Mouse (Mus musculus): ENCODE data around the gene Ptpn13. TPM values are rescaled to one million over a fixed set of nuclear protein-coding genes. Genes with fewer than 3 reads are reported as not detected.
A peak's percentile ranks its signal among the peaks of the same experiment; 100 is the strongest.

Gene Ptpn13
- polyA plus RNA-seq, 1 experiment from 2014 or later, result 20.1 TPM

DNA sequence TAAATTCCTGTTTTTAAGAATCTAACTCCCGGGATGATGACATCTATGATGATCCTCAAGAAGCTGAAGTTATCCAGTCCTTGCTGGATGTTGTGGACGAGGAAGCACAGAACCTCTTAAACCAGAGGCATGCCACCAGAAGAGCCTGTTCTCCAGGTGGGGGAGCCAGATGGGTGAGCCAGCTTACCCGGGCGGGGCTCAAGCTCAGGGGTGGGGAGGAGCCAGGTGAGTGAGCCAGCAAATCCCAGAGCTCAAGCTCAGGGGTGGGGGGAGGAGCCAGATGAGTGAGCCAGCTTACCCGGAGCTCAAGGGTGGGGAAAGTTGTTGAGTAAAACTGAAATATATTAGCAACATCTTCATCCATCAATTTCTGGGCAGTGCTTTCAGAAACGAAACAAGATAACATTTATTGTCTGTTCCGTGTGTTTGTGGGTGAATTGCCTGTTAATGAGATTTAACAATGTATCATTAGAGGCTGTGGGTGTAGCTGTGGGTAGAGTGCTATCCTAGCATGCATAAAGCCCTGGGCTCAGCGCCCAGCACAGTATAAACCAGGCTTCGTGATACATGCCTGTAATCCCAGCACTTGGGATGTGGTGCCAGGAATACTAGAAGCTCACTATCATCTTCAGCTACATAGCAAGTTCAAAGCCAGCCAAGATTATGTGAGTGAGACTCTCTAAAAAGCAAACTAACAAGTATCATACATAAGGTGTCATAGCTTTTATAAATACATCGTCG, 154.9 kb downstream of the Ptpn13 start:
- 0 out of 2 replicates have a peak, but pooled peaks cover 4% of the 10 kb centered on the region for H3K36me3 ChIP-seq

DNA sequence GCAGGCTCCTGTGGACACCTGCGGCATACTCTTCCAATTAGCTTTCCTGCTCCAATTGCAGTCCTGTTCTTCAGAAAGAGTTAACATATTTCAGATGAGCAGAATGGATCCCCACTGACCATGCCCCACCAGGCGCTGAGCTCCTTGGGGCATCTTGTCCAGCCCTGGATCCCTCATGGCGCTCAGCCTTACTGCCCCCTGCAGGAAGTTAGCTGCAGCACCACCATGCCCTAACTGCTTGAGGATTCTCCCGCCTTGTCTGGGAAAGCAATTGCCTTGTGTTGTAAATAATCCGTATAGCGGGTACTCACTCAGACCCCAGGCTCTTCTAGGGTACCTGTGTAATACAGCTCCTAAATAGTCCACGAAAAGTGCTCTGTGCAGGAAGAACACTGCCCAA, 162.2 kb downstream of the Ptpn13 start:
- no peaks in the 10 kb centered on the region for H3K4me1 ChIP-seq
- no peak for ATAC-seq (ENCODE audit: insufficient number of reproducible peaks, low FRiP score, low TSS enrichment, low read depth)
- WGBS, result 77% methylated on average over 7 of the region's 7 CpGs
- peaks cover 8% of the 10 kb centered on the region; the same call in 1 of the 2 replicates for H3K36me3 ChIP-seq
- no peaks in the 10 kb centered on the region for H3K27me3 ChIP-seq
- H3K9ac ChIP-seq, result no peak overlapping the region
- no peak overlapping the region for H3K4me2 ChIP-seq
- H3K4me3 ChIP-seq, result no peak overlapping the region
- no peaks in the 10 kb centered on the region for H3K9me3 ChIP-seq
- no peak overlapping the region for H3K27ac ChIP-seq

More for the DNA sequence above, 154.9 kb downstream of the Ptpn13 start:
- no peak for ATAC-seq (ENCODE audit: insufficient number of reproducible peaks, low FRiP score, low TSS enrichment, low read depth)
- Histone ChIP-seq H3K9me3 (no peaks in the 10 kb centered on the region), H3K4me3 (no peak overlapping the region), H3K4me2 (no peak overlapping the region), H3K27ac (no peak overlapping the region), H3K27me3 (no peaks in the 10 kb centered on the region), H3K4me1 (peaks cover 8% of the 10 kb centered on the region; the same call in 1 of the 2 replicates), H3K9ac (no peak overlapping the region)
- WGBS, result 55% methylated on average over 11 of the region's 11 CpGs

DNA sequence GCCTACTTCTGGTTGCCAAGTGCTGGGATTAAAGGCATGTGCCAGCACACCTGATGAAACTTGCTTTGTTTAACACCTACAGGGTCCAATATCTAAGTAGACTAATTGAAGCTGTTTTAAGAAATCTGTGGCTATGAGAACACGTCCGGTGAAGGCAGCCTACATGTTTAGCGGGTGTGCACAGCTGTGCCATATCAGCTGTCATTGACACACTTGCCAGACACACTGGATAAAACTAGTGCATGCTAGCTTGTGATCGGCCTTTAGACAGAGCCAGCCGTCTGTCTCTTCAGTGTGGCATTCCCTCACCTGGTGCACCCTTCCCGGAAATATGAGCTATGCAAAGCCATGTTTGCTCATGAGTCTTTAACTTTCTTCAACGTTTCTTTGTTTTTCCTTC, 166.9 kb downstream of the Ptpn13 start:
- peaks cover 11% of the 10 kb centered on the region for H3K4me1 ChIP-seq
- no peak overlapping the region for H3K27ac ChIP-seq
- no peak for ATAC-seq (ENCODE audit: insufficient number of reproducible peaks, low FRiP score, low TSS enrichment, low read depth)
- H3K36me3 ChIP-seq, result peaks cover 8% of the 10 kb centered on the region; the same call in 1 of the 2 replicates
- H3K9me3 ChIP-seq, result no peaks in the 10 kb centered on the region
- no peak overlapping the region for H3K4me3 ChIP-seq
- H3K27me3 ChIP-seq, result no peaks in the 10 kb centered on the region
- H3K9ac ChIP-seq, result no peak overlapping the region
- no peak overlapping the region for H3K4me2 ChIP-seq
- WGBS, result 75% methylated on average over 7 of the region's 7 CpGs

DNA sequence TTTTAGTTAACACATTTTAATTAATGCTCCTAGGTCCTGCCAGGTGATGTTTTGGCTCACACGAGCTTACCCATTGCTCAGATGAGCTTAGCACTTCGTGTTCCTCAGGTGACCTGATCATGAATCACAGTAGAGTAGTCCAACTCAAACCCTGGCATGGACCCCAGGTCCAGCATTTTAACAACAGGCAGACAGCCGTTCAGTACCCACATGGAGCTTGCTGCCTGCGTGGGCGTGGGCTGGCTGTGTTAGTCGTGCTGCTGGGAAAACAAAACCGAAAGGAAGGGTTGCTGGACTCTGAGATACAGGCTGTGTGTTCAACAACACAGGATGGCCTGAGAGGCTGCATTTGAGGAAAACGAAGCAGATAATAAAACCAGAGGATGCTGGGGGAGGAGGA, 167.7 kb downstream of the Ptpn13 start:
- no peak for ATAC-seq (ENCODE audit: insufficient number of reproducible peaks, low FRiP score, low TSS enrichment, low read depth)
- 77% methylated on average over 8 of the region's 8 CpGs for WGBS
- no peak overlapping the region for H3K4me2 ChIP-seq
- H3K4me3 ChIP-seq, result no peak overlapping the region
- peaks cover 8% of the 10 kb centered on the region; the same call in 1 of the 2 replicates for H3K36me3 ChIP-seq
- no peak overlapping the region for H3K27ac ChIP-seq
- no peaks in the 10 kb centered on the region for H3K9me3 ChIP-seq
- no peak overlapping the region for H3K9ac ChIP-seq
- H3K4me1 ChIP-seq, result peaks cover 11% of the 10 kb centered on the region
- H3K27me3 ChIP-seq, result no peaks in the 10 kb centered on the region

DNA sequence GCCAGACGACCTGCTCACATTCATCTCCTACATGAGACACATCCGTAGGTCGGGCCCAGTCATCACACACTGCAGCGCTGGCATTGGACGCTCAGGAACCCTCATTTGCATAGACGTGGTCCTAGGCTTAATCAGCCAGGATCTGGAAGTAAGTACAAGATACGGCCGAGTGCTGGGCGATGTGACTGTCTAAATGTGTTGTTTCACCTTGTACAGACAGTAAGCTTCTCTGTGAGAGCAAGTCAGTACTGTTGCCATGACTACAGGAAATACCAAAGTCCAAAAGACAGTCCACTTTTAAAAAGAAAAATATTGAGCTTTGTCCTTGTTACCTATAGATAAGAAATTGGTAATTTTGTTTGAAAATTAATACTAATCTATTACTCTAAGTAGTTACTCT, 168.6 kb downstream of the Ptpn13 start:
- no peak for ATAC-seq (ENCODE audit: insufficient number of reproducible peaks, low FRiP score, low TSS enrichment, low read depth)
- H3K36me3 ChIP-seq, result peaks cover 8% of the 10 kb centered on the region; the same call in 1 of the 2 replicates
- no peaks in the 10 kb centered on the region for H3K9me3 ChIP-seq
- peaks cover 15% of the 10 kb centered on the region for H3K4me1 ChIP-seq
- no peak overlapping the region for H3K9ac ChIP-seq
- H3K4me2 ChIP-seq, result no peak overlapping the region
- no peak overlapping the region for H3K27ac ChIP-seq
- 89% methylated on average over 9 of the region's 9 CpGs for WGBS
- H3K27me3 ChIP-seq, result no peaks in the 10 kb centered on the region
- H3K4me3 ChIP-seq, result no peak overlapping the region

DNA sequence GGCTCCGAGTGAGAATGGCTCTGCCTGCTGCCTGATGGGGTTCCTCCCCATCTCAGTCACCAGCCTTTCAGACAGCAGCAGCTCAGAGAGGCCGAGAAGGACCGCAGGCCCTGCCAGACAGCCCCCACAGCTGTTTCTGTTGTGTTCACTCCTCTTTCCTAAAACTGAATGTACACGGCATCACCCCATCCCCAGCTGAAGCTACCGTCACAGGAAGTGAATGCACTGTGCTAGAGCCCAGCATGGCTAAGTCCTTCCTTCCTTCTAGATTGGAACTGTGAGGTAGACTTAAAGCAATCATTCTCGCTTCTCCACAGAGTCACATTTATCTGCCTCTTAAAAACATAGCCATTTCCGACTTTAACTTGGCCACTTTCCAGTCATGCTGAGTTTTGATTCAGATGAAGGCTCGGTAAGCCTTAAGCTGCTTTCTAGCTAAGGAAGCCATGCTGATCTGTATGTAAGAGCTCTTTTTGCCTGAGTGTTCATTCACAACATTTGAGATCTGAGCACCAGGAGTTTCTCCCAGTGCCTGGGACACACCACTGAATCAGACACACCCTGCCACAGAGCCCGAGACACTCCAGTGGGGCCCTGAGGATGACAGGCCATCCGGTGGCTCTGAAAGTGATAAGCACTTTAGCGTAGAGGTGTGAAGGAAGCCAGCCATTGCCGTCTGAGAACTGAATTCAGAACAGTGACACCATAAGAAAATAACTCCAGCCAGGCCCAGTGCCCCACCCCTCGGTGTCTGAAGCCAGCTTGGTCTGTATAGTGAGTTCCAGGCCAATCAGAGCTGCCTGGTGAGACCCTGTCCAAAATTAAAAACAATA, 170.6 kb downstream of the Ptpn13 start:
- 35% methylated on average over 13 of the region's 13 CpGs for WGBS
- Histone ChIP-seq H3K27ac (peak overlapping the region; percentile 59), H3K36me3 (peaks cover 8% of the 10 kb centered on the region; the same call in 1 of the 2 replicates), H3K9me3 (no peaks in the 10 kb centered on the region), H3K4me1 (peaks cover 27% of the 10 kb centered on the region), H3K4me3 (no peak overlapping the region), H3K27me3 (no peaks in the 10 kb centered on the region), H3K4me2 (no peak overlapping the region), H3K9ac (no peak overlapping the region)
- no peak for ATAC-seq (ENCODE audit: insufficient number of reproducible peaks, low FRiP score, low TSS enrichment, low read depth)

DNA sequence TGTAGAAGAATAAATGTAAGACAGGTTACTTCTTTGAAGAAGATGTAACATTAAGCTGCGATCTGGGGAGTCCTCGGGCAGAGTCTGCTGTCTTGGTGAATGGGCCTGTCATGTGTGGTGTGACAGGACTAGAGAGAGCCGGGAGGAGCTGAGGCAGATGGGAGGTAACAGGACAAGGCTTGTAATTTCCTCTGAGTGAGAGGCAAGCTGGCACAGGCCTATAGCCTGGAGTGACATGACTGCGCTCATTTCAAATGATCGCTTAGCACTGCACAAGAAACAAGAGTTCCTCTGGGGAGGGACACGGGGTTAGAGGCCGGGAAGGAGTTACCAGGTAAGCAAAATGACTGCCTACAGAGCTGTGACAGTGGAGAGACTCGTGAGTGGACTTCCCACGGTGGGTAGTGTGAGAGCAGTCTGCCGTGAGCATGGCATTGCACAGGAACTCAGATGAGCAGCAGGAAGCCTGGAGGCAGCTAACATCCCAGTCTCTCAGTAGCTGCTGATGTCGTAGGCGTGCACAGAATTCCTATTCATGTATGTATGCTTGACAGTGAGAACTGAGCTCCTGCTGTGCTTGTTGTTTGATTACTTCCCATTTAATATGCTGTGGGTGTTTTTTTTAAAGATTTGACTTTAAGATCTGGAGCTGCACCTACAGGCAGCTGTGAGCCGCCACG, 171.6 kb downstream of the Ptpn13 start:
- Histone ChIP-seq H3K36me3 (no peaks in the 10 kb centered on the region), H3K4me2 (no peak overlapping the region), H3K9me3 (no peaks in the 10 kb centered on the region), H3K4me3 (no peak overlapping the region), H3K9ac (no peak overlapping the region), H3K27me3 (no peaks in the 10 kb centered on the region), H3K4me1 (peaks cover 27% of the 10 kb centered on the region), H3K27ac (peak overlapping the region; percentile 61; the same call in 1 of the 2 replicates)
- WGBS, result 55% methylated on average over 14 of the region's 14 CpGs
- ATAC-seq (ENCODE audit: insufficient number of reproducible peaks, low FRiP score, low TSS enrichment, low read depth), result peak; percentile 67; the same call in 1 of the 2 replicates

DNA sequence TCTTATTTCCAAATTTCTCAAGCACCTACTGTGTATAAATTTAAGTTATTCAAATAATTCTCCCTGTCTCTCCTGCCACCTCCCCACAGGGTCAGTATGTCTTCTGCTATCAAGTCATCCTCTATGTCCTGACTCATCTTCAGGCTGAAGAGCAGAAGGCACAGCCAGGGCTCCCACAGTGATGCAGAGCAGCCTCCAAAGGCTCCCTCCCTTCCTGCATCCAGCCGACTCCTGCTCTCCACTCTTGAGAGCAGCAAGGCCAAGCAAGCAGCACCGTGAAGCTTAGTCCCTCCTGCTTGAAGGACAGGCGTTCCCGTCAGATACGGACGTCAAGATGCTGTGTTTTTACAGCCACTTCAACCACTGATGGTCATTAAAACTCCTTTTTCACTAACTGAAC, 172.6 kb downstream of the Ptpn13 start:
- H3K27ac ChIP-seq, result no peak overlapping the region
- H3K9ac ChIP-seq, result no peak overlapping the region
- peaks cover 27% of the 10 kb centered on the region for H3K4me1 ChIP-seq
- no peaks in the 10 kb centered on the region for H3K27me3 ChIP-seq
- H3K9me3 ChIP-seq, result no peaks in the 10 kb centered on the region
- no peak overlapping the region for H3K4me3 ChIP-seq
- no peaks in the 10 kb centered on the region for H3K36me3 ChIP-seq
- H3K4me2 ChIP-seq, result no peak overlapping the region
- no peak for ATAC-seq (ENCODE audit: insufficient number of reproducible peaks, low FRiP score, low TSS enrichment, low read depth)
- WGBS, result 56% methylated on average over 6 of the region's 6 CpGs

DNA sequence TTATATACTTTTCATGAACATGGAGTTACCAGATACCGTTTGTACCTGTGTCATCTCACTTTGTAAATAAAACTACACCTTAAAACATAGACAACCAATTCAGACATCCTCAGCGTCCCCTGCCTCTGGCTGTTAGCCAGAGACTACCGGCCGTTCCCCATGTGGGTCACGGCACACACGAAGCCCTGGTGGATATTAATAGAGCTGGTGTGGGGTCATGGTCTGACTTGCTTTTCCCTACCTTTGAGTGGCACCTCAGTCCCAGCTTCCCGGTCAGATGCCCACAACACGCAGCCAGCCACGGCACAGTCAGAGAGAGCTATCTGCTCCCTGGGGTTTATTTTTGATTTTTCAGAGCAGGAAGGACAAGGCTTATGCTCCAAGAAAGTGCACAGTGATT, 173.3 kb downstream of the Ptpn13 start:
- 64% methylated on average over 9 of the region's 9 CpGs for WGBS
- H3K4me2 ChIP-seq, result no peak overlapping the region
- H3K27ac ChIP-seq, result peak overlapping the region; percentile 29; the same call in 1 of the 2 replicates
- H3K4me3 ChIP-seq, result no peak overlapping the region
- H3K9ac ChIP-seq, result no peak overlapping the region
- H3K9me3 ChIP-seq, result no peaks in the 10 kb centered on the region
- peaks cover 27% of the 10 kb centered on the region for H3K4me1 ChIP-seq
- ATAC-seq (ENCODE audit: insufficient number of reproducible peaks, low FRiP score, low TSS enrichment, low read depth), result no peak
- no peaks in the 10 kb centered on the region for H3K36me3 ChIP-seq
- no peaks in the 10 kb centered on the region for H3K27me3 ChIP-seq

DNA sequence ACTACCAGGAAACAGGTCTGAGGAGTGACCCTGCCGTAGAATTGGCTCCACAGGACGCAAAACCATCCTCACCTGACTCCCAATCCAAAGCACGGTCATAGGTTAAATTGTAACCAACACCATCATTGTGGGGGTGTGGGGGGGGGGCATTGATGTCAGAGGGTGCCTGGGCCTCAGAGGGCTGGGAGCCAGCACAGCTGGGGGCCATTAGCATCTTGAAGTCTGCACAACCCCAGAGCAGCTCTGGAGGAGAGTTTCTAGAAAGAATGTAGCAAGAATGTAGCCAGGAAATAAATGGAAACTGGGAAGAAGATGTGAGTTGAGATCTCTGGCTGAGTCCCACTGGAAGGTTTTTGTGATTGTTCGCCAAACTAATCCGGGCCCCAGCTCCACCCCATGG, 173.9 kb downstream of the Ptpn13 start:
- Histone ChIP-seq H3K9me3 (no peaks in the 10 kb centered on the region), H3K9ac (no peak overlapping the region), H3K27ac (peak overlapping the region; percentile 39), H3K4me2 (no peak overlapping the region), H3K4me3 (no peak overlapping the region), H3K4me1 (peaks cover 32% of the 10 kb centered on the region), H3K27me3 (no peaks in the 10 kb centered on the region), H3K36me3 (no peaks in the 10 kb centered on the region)
- WGBS, result 54% methylated on average over 5 of the region's 5 CpGs
- no peak for ATAC-seq (ENCODE audit: insufficient number of reproducible peaks, low FRiP score, low TSS enrichment, low read depth)

DNA sequence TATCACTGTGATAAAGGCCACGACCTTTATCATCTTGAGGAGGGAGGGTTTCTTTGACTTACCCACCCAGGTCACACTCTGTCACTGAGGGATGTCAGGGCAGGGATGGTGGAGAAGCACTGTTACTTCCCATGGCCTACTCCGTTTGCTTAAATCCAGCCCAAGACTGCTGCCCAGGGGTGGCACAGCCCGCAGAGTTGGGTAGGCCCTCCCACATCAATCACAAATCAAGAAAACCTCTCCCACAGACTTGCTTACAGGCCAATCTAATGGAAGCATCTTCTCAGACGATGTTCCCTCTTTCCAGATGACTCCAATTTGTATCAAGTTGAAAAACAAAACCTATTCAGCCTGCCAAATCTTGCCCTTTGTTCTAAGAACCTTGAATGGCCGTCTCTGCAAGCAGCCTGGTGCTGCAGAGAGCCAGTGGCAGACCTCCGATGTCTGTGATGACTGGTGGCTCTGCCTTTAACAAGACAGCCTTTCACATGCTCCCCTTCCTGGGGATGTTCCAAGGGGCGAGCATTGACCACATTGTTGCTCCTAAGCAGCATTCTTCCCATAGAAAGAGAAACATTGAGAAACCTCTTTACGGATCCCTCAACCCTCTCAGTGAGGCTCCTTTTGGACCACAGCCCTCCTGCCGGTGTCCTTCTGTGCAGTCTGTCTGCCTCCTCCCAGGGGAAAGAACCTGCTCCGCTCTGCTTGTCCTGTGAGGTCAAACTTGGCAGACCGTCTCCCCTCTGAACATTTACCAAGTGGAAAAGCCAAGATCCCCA, 178.3 kb downstream of the Ptpn13 start:
- Histone ChIP-seq H3K9ac (no peak overlapping the region), H3K36me3 (no peaks in the 10 kb centered on the region), H3K4me1 (peaks cover 19% of the 10 kb centered on the region), H3K27ac (no peak overlapping the region; the same call in 1 of the 2 replicates), H3K4me3 (no peak overlapping the region), H3K9me3 (no peaks in the 10 kb centered on the region), H3K27me3 (no peaks in the 10 kb centered on the region), H3K4me2 (no peak overlapping the region)
- 64% methylated on average over 11 of the region's 11 CpGs for WGBS
- no peak for ATAC-seq (ENCODE audit: insufficient number of reproducible peaks, low FRiP score, low TSS enrichment, low read depth)

All from limb, embryonic 15.5 days (tissue).